Mouse (Mus musculus) stomach, postnatal 0 days (tissue): ENCODE results near the gene Alyref2.

ENCODE experiments used
- CTCF ChIP-seq: IDR thresholded peaks from 2 replicates; pipeline ENCODE4 v1.5.1; 2016; ENCODE audit warnings: antibody characterized with exemption, low read depth, mild to moderate bottlenecking, moderate library complexity
- EP300 ChIP-seq: optimal IDR thresholded peaks from 2 replicates; pipeline ENCODE3; 2016; ENCODE audit warnings: antibody characterized with exemption

DNA sequence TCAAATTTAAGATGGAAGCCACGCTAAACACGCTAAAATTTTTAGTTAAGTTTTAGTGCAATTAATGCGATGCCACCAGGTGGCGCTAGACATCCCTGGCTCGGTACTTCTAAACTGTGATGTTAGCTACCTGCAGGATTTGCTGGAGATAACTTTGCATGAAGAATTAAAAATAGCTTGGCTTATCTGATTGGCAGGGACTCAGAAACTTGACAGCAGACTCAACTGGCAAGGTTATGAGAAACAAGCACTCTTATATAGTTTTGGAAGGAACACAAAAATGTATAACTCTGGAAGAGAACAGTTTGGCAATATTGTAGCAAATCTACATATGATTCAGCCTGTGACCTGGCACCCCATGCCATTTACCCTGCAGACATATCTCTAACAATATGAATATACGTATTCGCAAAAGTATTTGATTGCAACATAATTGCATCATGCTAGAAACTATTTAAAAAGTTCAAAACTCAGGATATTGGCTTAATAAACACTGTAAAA, 32.9 kb upstream of the Alyref2 start:
- TF ChIP-seq CTCF (peak; percentile 89), EP300 (no peak)
